Comparison of ENCODE assay signal across 8 mouse cellular contexts in genomic region chr7:126707442-126708174, GRCm38 (mm10). TPM values are rescaled to one million over a fixed set of nuclear protein-coding genes. Genes with fewer than 3 reads are reported as not detected.
DNase-seq lines count a peak whose midpoint lies in the region; ATAC-seq and TF ChIP-seq lines count a peak whose summit lies in the region.

TSS of gene Coro1a (minus strand) at chr7:126707787.

- no peaks in the 10 kb centered on the region for H3K36me3 ChIP-seq in kidney, postnatal 0 days (ENCODE audit: insufficient read depth, low read length)
- no peaks in the 10 kb centered on the region for H3K36me3 ChIP-seq in hindbrain, embryonic 16.5 days (ENCODE audit: control insufficient read depth, insufficient read depth, low read length)
- H3K36me3 ChIP-seq in liver, embryonic 13.5 days = no peaks in the 10 kb centered on the region
- H3K36me3 ChIP-seq in small intestine, adult 2 months (ENCODE audit: control insufficient read depth, insufficient read depth, low read length) = no peaks in the 10 kb centered on the region

- TF ChIP-seq CTCF in kidney, postnatal 0 days (IDR thresholded peaks at IDR 0.05; ENCODE audit: low read depth) = no peak
- no peak for TF ChIP-seq CTCF in cortical plate, adult 2 months (IDR thresholded peaks at IDR 0.05; ENCODE audit: extremely low read depth, insufficient read depth, low read length)
- no peak for TF ChIP-seq CTCF in small intestine, adult 2 months (IDR thresholded peaks at IDR 0.05; ENCODE audit: extremely low read depth, insufficient read length, insufficient replicate concordance, low read depth, low read length)

- no peak within 1 kb of the TSS for H3K4me3 ChIP-seq in kidney, postnatal 0 days (replicated peaks; ENCODE audit: low read depth, low read length)
- no peak within 1 kb of the TSS for H3K4me3 ChIP-seq in cortical plate, adult 2 months (ENCODE audit: insufficient read depth, low read length)
- H3K4me3 ChIP-seq in hindbrain, embryonic 16.5 days (ENCODE audit: low read length) = no peak within 1 kb of the TSS
- H3K4me3 ChIP-seq in liver, embryonic 13.5 days (replicated peaks) = no peak within 1 kb of the TSS
- H3K4me3 ChIP-seq in small intestine, adult 2 months (ENCODE audit: low read depth, low read length) = no peak within 1 kb of the TSS

- WGBS in kidney, postnatal 0 days = 89% methylated on average over 19 of the region's 19 CpGs
- WGBS in hindbrain, embryonic 16.5 days = 92% methylated on average over 19 of the region's 19 CpGs
- WGBS in liver, embryonic 13.5 days (ENCODE audit: insufficient replicate concordance) = 49% methylated on average over 19 of the region's 19 CpGs
- WGBS in small intestine, adult 2 months = 83% methylated on average over 19 of the region's 19 CpGs

- no peak within 1 kb of the TSS for H3K4me2 ChIP-seq in kidney, postnatal 0 days (ENCODE audit: low read length)
- no peak within 1 kb of the TSS for H3K4me2 ChIP-seq in hindbrain, embryonic 16.5 days (ENCODE audit: low read length)
- no peak within 1 kb of the TSS for H3K4me2 ChIP-seq in liver, embryonic 13.5 days

- no peak for DNase-seq in kidney, postnatal 0 days (ENCODE audit: low spot score)
- DNase-seq in kidney, adult 18-20 months = no peak
- DNase-seq in liver, embryonic 13.5 days = no peak
- no peak for DNase-seq in Muller cell, postnatal 12 days (ENCODE audit: inconsistent ontology term)
- DNase-seq in kidney, postnatal 4 days = no peak

- peaks cover 5% of the 10 kb centered on the region for H3K4me1 ChIP-seq in kidney, postnatal 0 days (replicated peaks; ENCODE audit: insufficient read depth, low read length)
- no peaks in the 10 kb centered on the region for H3K4me1 ChIP-seq in cortical plate, adult 2 months (ENCODE audit: control insufficient read depth, insufficient read depth, low read length)
- H3K4me1 ChIP-seq in hindbrain, embryonic 16.5 days (ENCODE audit: control insufficient read depth, insufficient read depth, low read depth, low read length) = peaks cover 17% of the 10 kb centered on the region
- H3K4me1 ChIP-seq in liver, embryonic 13.5 days (replicated peaks) = peaks cover 28% of the 10 kb centered on the region
- peaks cover 2% of the 10 kb centered on the region; the same call in 1 of the 2 replicates for H3K4me1 ChIP-seq in small intestine, adult 2 months (ENCODE audit: control insufficient read depth, insufficient read depth, insufficient read length, low read length)

- H3K27me3 ChIP-seq in kidney, postnatal 0 days (ENCODE audit: insufficient read depth, low read length) = no peaks in the 10 kb centered on the region; the same call in 1 of the 2 replicates
- H3K27me3 ChIP-seq in hindbrain, embryonic 16.5 days (replicated peaks; ENCODE audit: control insufficient read depth, insufficient read depth, low read length) = no peaks in the 10 kb centered on the region
- peaks cover 32% of the 10 kb centered on the region for H3K27me3 ChIP-seq in liver, embryonic 13.5 days
- no peaks in the 10 kb centered on the region for H3K27me3 ChIP-seq in small intestine, adult 2 months (ENCODE audit: control insufficient read depth, insufficient read depth, low read length)

- no peak within 1 kb of the TSS for H3K27ac ChIP-seq in kidney, postnatal 0 days
- H3K27ac ChIP-seq in cortical plate, adult 2 months (ENCODE audit: insufficient read depth, low read length) = no peak within 1 kb of the TSS
- H3K27ac ChIP-seq in hindbrain, embryonic 16.5 days (ENCODE audit: low read depth, low read length) = no peak within 1 kb of the TSS
- no peak within 1 kb of the TSS for H3K27ac ChIP-seq in liver, embryonic 13.5 days
- H3K27ac ChIP-seq in small intestine, adult 2 months (ENCODE audit: insufficient read depth, low read depth, low read length) = peak within 1 kb of the TSS; percentile 47; the same call in 1 of the 2 replicates

- no peak within 1 kb of the TSS for H3K9ac ChIP-seq in kidney, postnatal 0 days (ENCODE audit: low read depth, low read length)
- no peak within 1 kb of the TSS for H3K9ac ChIP-seq in hindbrain, embryonic 16.5 days (ENCODE audit: low read depth, low read length)
- no peak within 1 kb of the TSS for H3K9ac ChIP-seq in liver, embryonic 13.5 days

- no peak for TF ChIP-seq POLR2A in cortical plate, adult 2 months (IDR thresholded peaks at IDR 0.05; ENCODE audit: extremely low read depth, insufficient read depth, low read length)
- no peak for TF ChIP-seq POLR2A in small intestine, adult 2 months (IDR thresholded peaks at IDR 0.05; ENCODE audit: low read depth, low read length)

- no peaks in the 10 kb centered on the region for H3K9me3 ChIP-seq in kidney, postnatal 0 days (replicated peaks; ENCODE audit: low read length)
- H3K9me3 ChIP-seq in hindbrain, embryonic 16.5 days (ENCODE audit: control insufficient read depth, low read length) = peaks cover 2% of the 10 kb centered on the region; the same call in 1 of the 2 replicates
- no peaks in the 10 kb centered on the region for H3K9me3 ChIP-seq in liver, embryonic 13.5 days (replicated peaks)

- ATAC-seq in kidney, postnatal 0 days (replicated peaks; ENCODE audit: low FRiP score, low read depth) = no peak
- ATAC-seq in hindbrain, embryonic 16.5 days = no peak
- ATAC-seq in liver, embryonic 13.5 days (ENCODE audit: low read depth) = no peak; the same call in 1 of the 2 replicates

RNA-seq across cellular contexts. Expression of gene Coro1a, which starts in this region (rescaled TPM):
- 13.1 and 14.6 TPM in 2 replicates for polyA plus RNA-seq in kidney, postnatal 0 days (2015; fragmentation: Nextera tagmentation; extraction: Ambion mirVana)
- 204 and 218 TPM in 2 replicates for polyA plus RNA-seq in cortical plate, adult 2 months (2012; rRNA removed)
- polyA plus RNA-seq in hindbrain, embryonic 16.5 days (2015; fragmentation: Nextera tagmentation; extraction: Ambion mirVana) = 119 and 125 TPM in 2 replicates
- 73.1 and 78.7 TPM in 2 replicates for polyA plus RNA-seq in liver, embryonic 13.5 days (2015; fragmentation: Nextera tagmentation; extraction: Ambion mirVana)
- 114 and 157 TPM in 2 replicates for polyA plus RNA-seq in small intestine, adult 2 months (2012; rRNA removed)
